Comparison of ENCODE assay signal across 37 mouse cellular contexts in genomic region chr19:43581185-43581584, GRCm38 (mm10). TPM values are rescaled to one million over a fixed set of nuclear protein-coding genes. Genes with fewer than 3 reads are reported as not detected.
"Had no signal": no experiment of that assay in that cellular context is flagged by ENCODE, and none has a peak within 500 bp of the region (broad histone marks: within the 10 kb centered on the region; RNA-seq: fewer than 3 reads in every experiment).

No protein-coding gene starts in this region.

- DNase-seq: forebrain, postnatal 0 days; gastrocnemius, postnatal 14 days; gastrocnemius, postnatal 36 days; heart, adult 18-20 months; heart, postnatal 10 days; kidney, adult 11 months; kidney, adult 2 months; kidney, adult 9 months; kidney, postnatal 14 days; kidney, postnatal 36 days; layer of hippocampus, adult 9-11 months; layer of hippocampus, postnatal 36 days; left cerebral cortex, postnatal 4 days had no signal

- H3K27ac ChIP-seq: heart, embryonic 10.5 days; hindbrain, embryonic 13.5 days; hindbrain, embryonic 15.5 days; hindbrain, postnatal 0 days; kidney, embryonic 15.5 days; kidney, postnatal 0 days; limb, embryonic 12.5 days had no signal

- H3K36me3 ChIP-seq: heart, embryonic 10.5 days; heart, embryonic 12.5 days; hindbrain, embryonic 13.5 days; hindbrain, embryonic 15.5 days; kidney, embryonic 15.5 days; limb, embryonic 12.5 days had no signal

- ATAC-seq: forebrain, postnatal 0 days; hindbrain, postnatal 0 days; intestine, embryonic 16.5 days had no signal

- H3K4me2 ChIP-seq: heart, embryonic 12.5 days; hindbrain, embryonic 13.5 days; hindbrain, embryonic 15.5 days; kidney, embryonic 15.5 days; limb, embryonic 12.5 days; liver, embryonic 11.5 days had no signal

- H3K9me3 ChIP-seq: heart, embryonic 10.5 days; heart, embryonic 12.5 days; hindbrain, embryonic 13.5 days; hindbrain, embryonic 15.5 days; kidney, embryonic 15.5 days; limb, embryonic 12.5 days had no signal

- H3K4me3 ChIP-seq: heart, embryonic 10.5 days; heart, embryonic 12.5 days; hindbrain, embryonic 13.5 days; hindbrain, embryonic 15.5 days; kidney, embryonic 15.5 days; limb, embryonic 12.5 days had no signal

- H3K9ac ChIP-seq: forebrain, postnatal 0 days; heart, embryonic 12.5 days; hindbrain, embryonic 13.5 days; hindbrain, embryonic 15.5 days; kidney, embryonic 15.5 days; limb, embryonic 12.5 days had no signal

RNA-seq across cellular contexts. Expression of gene Nkx2-3, which starts 30.9 kb away (rescaled TPM):
- total RNA-seq: gastrocnemius, adult 18-20 months; gastrocnemius, adult 8-10 months; gastrocnemius, postnatal 14 days; gastrocnemius, postnatal 36 days; heart, adult 18-20 months; heart, adult 8-10 months; heart, postnatal 10 days; heart, postnatal 25 days; hindbrain, postnatal 0 days; layer of hippocampus, adult 18-20 months; layer of hippocampus, adult 8-10 months; layer of hippocampus, postnatal 14 days; layer of hippocampus, postnatal 36 days; left cerebral cortex, adult 18-20 months; left cerebral cortex, adult 8-10 months; left cerebral cortex, postnatal 10 days; left cerebral cortex, postnatal 25 days; left cerebral cortex, postnatal 4 days had no signal
- polyA plus RNA-seq: heart, embryonic 12.5 days; heart, embryonic 14.5 days; heart, embryonic 16.5 days; hindbrain, embryonic 13.5 days; hindbrain, postnatal 0 days; kidney, adult 2 months; kidney, postnatal 0 days; limb, embryonic 12.5 days; limb, embryonic 14.5 days had no signal
